Mouse (Mus musculus): Measurements from ENCODE around the gene Tpx2. TPM values are rescaled to one million over a fixed set of nuclear protein-coding genes. Genes with fewer than 3 reads are reported as not detected.

Tpx2 gene
- polyA plus RNA-seq, 1 experiment from 2014 or later, result 128 TPM

DNA sequence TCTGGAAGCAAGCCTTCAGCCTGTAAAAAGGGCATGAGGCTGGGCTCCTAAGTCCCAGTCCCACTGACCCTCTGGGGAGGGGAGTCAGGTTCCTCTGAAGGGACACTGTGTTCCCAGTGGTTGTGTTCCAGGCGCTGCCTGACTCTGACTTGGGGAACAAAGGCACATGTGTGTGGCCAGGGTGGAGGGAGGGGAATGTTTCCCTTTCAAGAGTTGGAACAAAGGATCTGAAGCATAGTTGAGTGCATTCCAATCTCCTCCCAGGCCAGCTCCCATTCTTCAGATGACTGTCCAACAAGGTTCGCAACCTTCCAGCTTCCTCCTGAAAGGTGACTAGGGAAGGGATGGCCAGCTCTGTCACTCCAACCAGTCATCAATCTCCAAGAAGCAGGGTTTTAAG, 27.4 kb upstream of the Tpx2 start:
- H3K27me3 ChIP-seq (ENCODE audit: insufficient read depth, low read length), result no peaks in the 10 kb centered on the region
- H3K4me3 ChIP-seq (ENCODE audit: low read depth, low read length), result no peak overlapping the region
- peak overlapping the region; percentile 24; the same call in 1 of the 2 replicates for H3K4me2 ChIP-seq
- H3K9ac ChIP-seq, result no peak overlapping the region
- H3K36me3 ChIP-seq (ENCODE audit: insufficient read depth), result peaks cover 19% of the 10 kb centered on the region
- H3K27ac ChIP-seq (ENCODE audit: low read depth), result peak overlapping the region; percentile 85
- ATAC-seq (ENCODE audit: insufficient read depth) (peak; percentile 76), DNase-seq (peak; percentile 73)
- no peak for TF ChIP-seq CTCF (IDR thresholded peaks at IDR 0.05; ENCODE audit: low read depth)
- H3K4me1 ChIP-seq (ENCODE audit: insufficient read depth), result peaks cover 42% of the 10 kb centered on the region
- no peaks in the 10 kb centered on the region for H3K9me3 ChIP-seq (ENCODE audit: low read depth, low read length)
- WGBS, result 36% methylated on average over 2 of the region's 2 CpGs

DNA sequence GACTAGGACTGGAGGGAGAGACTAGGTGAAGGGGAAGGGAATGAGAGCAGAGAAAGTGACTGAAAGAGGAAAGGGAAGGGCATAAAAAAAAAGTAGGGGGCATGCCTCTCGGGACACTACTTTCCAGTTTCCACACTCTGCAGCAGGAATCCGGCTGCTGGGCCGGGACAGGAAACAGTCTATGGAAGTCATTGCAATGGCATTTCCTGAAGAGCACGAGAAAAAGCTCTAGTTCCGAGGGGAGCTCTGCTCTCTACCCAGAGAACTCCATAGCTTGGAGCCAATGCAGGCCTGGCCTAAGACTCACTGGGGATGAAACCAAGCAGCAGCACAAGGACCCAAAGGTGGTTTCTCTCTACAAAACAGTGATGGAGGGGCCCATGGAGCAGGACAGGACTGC, 26.7 kb upstream of the Tpx2 start:
- peak overlapping the region; percentile 85 for H3K27ac ChIP-seq (ENCODE audit: low read depth)
- no peak for TF ChIP-seq CTCF (IDR thresholded peaks at IDR 0.05; ENCODE audit: low read depth)
- peak overlapping the region; percentile 24; the same call in 1 of the 2 replicates for H3K4me2 ChIP-seq
- no peaks in the 10 kb centered on the region for H3K27me3 ChIP-seq (ENCODE audit: insufficient read depth, low read length)
- ATAC-seq (ENCODE audit: insufficient read depth) (peak; percentile 47; the same call in 1 of the 2 replicates), DNase-seq (peak; percentile 77)
- peaks cover 37% of the 10 kb centered on the region for H3K4me1 ChIP-seq (ENCODE audit: insufficient read depth)
- H3K9ac ChIP-seq, result peak overlapping the region; percentile 11; the same call in 1 of the 2 replicates
- H3K36me3 ChIP-seq (ENCODE audit: insufficient read depth), result peaks cover 19% of the 10 kb centered on the region
- H3K4me3 ChIP-seq (ENCODE audit: low read depth, low read length), result no peak overlapping the region
- no peaks in the 10 kb centered on the region for H3K9me3 ChIP-seq (ENCODE audit: low read depth, low read length)
- 11% methylated on average over 5 of the region's 5 CpGs for WGBS

DNA sequence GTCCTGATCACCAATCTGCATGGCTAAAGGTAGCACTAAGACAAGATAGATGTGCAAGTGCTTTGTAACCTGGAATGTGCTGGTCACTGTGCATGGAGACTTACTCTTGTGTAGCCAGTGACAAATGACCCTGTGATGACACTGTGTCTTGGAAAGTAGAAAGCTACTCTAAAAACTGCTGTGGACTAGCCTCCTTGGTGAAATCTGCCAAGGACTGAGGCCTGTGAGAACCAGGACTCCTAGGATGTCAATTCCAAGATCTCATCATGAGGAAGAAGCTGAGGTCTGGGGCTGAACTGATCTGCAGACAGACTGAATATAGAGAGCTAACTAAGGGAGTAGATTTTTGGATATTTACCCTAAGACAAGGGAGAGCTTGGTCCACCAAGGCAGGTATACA, 26.2 kb upstream of the Tpx2 start:
- Histone ChIP-seq H3K4me1 (ENCODE audit: insufficient read depth) (peaks cover 34% of the 10 kb centered on the region), H3K9me3 (ENCODE audit: low read depth, low read length) (no peaks in the 10 kb centered on the region), H3K4me3 (ENCODE audit: low read depth, low read length) (no peak overlapping the region), H3K27me3 (ENCODE audit: insufficient read depth, low read length) (no peaks in the 10 kb centered on the region), H3K36me3 (ENCODE audit: insufficient read depth) (peaks cover 20% of the 10 kb centered on the region), H3K27ac (ENCODE audit: low read depth) (peak overlapping the region; percentile 85), H3K4me2 (peak overlapping the region; percentile 24; the same call in 1 of the 2 replicates), H3K9ac (no peak overlapping the region; the same call in 1 of the 2 replicates)
- no peak for TF ChIP-seq CTCF (IDR thresholded peaks at IDR 0.05; ENCODE audit: low read depth)
- ATAC-seq (ENCODE audit: insufficient read depth) (no peak), DNase-seq (no peak)

DNA sequence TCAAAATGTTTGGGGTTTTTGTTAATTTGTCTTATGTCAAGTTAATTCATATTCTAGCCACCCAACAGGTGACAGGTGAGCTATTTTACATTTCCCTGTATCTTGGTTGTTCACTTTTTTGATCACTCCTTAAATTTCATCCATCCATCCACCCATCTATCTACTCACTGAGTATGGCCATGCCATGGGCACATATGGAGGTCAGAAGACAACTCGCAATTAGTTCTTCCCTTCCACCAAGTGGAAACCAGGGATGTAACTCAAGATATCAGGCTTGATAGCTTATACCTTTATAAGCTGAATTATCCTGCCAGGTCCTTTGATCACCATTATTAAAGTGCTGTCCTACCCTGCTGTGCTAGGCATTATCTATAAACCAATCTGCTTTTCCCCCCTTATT, 24.0 kb upstream of the Tpx2 start:
- Histone ChIP-seq H3K4me3 (ENCODE audit: low read depth, low read length) (no peak overlapping the region), H3K9ac (no peak overlapping the region), H3K27ac (ENCODE audit: low read depth) (no peak overlapping the region), H3K9me3 (ENCODE audit: low read depth, low read length) (no peaks in the 10 kb centered on the region), H3K4me2 (no peak overlapping the region), H3K36me3 (ENCODE audit: insufficient read depth) (peaks cover 21% of the 10 kb centered on the region), H3K4me1 (ENCODE audit: insufficient read depth) (peaks cover 37% of the 10 kb centered on the region), H3K27me3 (ENCODE audit: insufficient read depth, low read length) (no peaks in the 10 kb centered on the region)
- ATAC-seq (ENCODE audit: insufficient read depth) (no peak), DNase-seq (no peak)
- TF ChIP-seq CTCF (IDR thresholded peaks at IDR 0.05; ENCODE audit: low read depth), result no peak
- 80% methylated on average over 1 of the region's 1 CpGs for WGBS

DNA sequence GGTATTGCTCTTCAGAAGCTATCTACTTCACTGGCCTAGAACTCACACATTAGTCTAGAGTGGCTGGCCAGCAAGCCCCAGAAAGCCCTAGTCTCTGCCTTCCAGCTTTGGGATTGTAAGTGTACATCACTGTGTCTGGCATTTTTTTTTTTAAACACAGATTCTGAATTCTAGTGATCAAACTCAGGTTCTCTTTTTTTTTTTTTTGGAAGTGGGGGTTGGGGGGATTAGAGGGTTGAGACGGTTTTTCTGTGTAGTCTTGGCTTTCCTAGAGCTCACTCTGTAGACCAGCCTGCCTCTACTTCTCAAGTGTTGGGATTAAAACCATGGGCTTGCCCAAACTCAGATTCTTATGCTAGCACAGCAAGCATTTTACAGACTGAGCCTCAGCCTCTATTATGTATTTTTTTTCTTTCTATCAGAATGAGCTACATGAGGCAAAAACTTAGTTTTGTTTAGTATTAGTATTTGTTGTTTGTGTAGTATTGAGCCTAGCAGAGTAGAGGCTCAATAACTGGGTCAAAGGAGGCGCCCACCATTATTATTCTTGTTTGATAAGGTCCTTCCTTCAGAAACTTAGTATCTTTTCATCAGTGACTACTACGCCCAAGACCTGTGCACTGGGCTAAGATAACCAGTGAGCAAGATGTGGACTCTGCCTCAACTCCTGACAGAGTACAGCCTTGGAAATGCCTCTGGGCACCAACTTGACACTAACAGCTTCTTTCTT, 23.2 kb upstream of the Tpx2 start:
- peaks cover 16% of the 10 kb centered on the region; the same call in 1 of the 2 replicates for H3K36me3 ChIP-seq (ENCODE audit: insufficient read depth)
- no peak overlapping the region for H3K4me3 ChIP-seq (ENCODE audit: low read depth, low read length)
- no peak for ATAC-seq (ENCODE audit: insufficient read depth)
- no peak overlapping the region for H3K9ac ChIP-seq
- H3K4me2 ChIP-seq, result peak overlapping the region; percentile 26; the same call in 1 of the 2 replicates
- no peak for TF ChIP-seq CTCF (IDR thresholded peaks at IDR 0.05; ENCODE audit: low read depth)
- no peak overlapping the region for H3K27ac ChIP-seq (ENCODE audit: low read depth)
- H3K27me3 ChIP-seq (ENCODE audit: insufficient read depth, low read length), result no peaks in the 10 kb centered on the region
- no peaks in the 10 kb centered on the region for H3K9me3 ChIP-seq (ENCODE audit: low read depth, low read length)
- H3K4me1 ChIP-seq (ENCODE audit: insufficient read depth), result peaks cover 43% of the 10 kb centered on the region
- no peak for DNase-seq
- WGBS, result 76% methylated on average over 3 of the region's 3 CpGs

DNA sequence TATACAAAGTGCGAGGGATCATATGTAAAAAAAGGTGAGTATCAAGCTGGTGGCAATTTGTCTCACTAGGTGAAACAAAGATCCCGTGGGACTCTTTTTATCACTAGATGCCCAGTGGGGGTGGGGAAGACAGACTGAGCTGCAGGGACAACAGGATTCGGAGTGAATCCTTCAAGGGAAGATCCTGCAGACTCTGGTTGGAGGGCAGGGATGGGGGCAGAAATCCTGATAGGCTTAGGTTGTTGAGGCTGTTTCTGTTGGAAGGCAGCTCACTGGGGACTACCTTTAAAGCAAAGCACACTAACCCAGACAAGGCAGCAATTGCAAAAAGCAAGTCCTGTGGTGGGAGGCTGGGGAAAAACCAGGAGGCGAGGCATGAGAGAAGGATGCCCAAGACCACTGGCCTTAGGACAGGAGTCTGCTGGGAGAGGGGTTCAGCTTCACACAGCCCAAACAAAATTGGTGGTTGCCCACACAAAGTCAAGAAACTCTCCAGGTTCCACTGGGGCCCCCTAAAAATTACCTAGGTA, 22.5 kb upstream of the Tpx2 start:
- ATAC-seq (ENCODE audit: insufficient read depth), result no peak
- peaks cover 43% of the 10 kb centered on the region for H3K4me1 ChIP-seq (ENCODE audit: insufficient read depth)

DNA sequence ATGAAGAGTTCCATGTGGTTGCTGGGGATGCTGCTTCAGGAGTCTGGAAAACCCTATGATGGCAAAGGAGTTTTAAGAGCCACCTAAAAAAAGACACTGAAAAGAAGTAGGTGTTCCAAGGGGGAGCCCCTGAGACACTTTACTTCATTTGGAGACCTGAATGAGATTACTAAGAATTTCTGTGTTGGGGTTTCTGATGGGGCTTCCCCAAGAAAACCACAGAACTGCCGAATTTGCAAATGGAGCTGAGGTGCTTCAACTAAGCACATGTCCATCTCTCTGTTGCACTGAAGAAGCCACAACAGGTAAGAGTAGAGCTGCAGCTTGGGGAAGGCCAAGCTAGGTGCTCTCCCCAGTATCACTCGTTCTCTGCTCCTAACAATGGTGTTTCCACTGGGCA, 22.1 kb upstream of the Tpx2 start:
- 92% methylated on average over 2 of the region's 2 CpGs for WGBS
- no peak for TF ChIP-seq CTCF (IDR thresholded peaks at IDR 0.05; ENCODE audit: low read depth)
- no peaks in the 10 kb centered on the region for H3K27me3 ChIP-seq (ENCODE audit: insufficient read depth, low read length)
- H3K4me1 ChIP-seq (ENCODE audit: insufficient read depth), result peaks cover 43% of the 10 kb centered on the region
- H3K9ac ChIP-seq, result no peak overlapping the region
- no peak for DNase-seq
- H3K36me3 ChIP-seq (ENCODE audit: insufficient read depth), result peaks cover 16% of the 10 kb centered on the region; the same call in 1 of the 2 replicates
- H3K9me3 ChIP-seq (ENCODE audit: low read depth, low read length), result no peaks in the 10 kb centered on the region
- H3K27ac ChIP-seq (ENCODE audit: low read depth), result no peak overlapping the region
- H3K4me2 ChIP-seq, result no peak overlapping the region
- no peak overlapping the region for H3K4me3 ChIP-seq (ENCODE audit: low read depth, low read length)
- no peak for ATAC-seq (ENCODE audit: insufficient read depth)

More for the DNA sequence above, 22.5 kb upstream of the Tpx2 start:
- H3K36me3 ChIP-seq (ENCODE audit: insufficient read depth), result peaks cover 16% of the 10 kb centered on the region; the same call in 1 of the 2 replicates
- H3K9ac ChIP-seq, result no peak overlapping the region
- 63% methylated on average over 4 of the region's 4 CpGs for WGBS
- no peak for TF ChIP-seq CTCF (IDR thresholded peaks at IDR 0.05; ENCODE audit: low read depth)
- H3K27me3 ChIP-seq (ENCODE audit: insufficient read depth, low read length), result no peaks in the 10 kb centered on the region
- H3K4me3 ChIP-seq (ENCODE audit: low read depth, low read length), result no peak overlapping the region
- no peaks in the 10 kb centered on the region for H3K9me3 ChIP-seq (ENCODE audit: low read depth, low read length)
- no peak for DNase-seq
- H3K4me2 ChIP-seq, result peak overlapping the region; percentile 26; the same call in 1 of the 2 replicates
- H3K27ac ChIP-seq (ENCODE audit: low read depth), result no peak overlapping the region
